Mouse (Mus musculus): ENCODE results near the gene Calml4. TPM values are rescaled to one million over a fixed set of nuclear protein-coding genes. Genes with fewer than 3 reads are reported as not detected.

The Calml4 gene
- 9.4 and 11.7 TPM in 2 replicates for polyA plus RNA-seq (2015; fragmentation: Nextera tagmentation; extraction: Ambion mirVana)

DNA sequence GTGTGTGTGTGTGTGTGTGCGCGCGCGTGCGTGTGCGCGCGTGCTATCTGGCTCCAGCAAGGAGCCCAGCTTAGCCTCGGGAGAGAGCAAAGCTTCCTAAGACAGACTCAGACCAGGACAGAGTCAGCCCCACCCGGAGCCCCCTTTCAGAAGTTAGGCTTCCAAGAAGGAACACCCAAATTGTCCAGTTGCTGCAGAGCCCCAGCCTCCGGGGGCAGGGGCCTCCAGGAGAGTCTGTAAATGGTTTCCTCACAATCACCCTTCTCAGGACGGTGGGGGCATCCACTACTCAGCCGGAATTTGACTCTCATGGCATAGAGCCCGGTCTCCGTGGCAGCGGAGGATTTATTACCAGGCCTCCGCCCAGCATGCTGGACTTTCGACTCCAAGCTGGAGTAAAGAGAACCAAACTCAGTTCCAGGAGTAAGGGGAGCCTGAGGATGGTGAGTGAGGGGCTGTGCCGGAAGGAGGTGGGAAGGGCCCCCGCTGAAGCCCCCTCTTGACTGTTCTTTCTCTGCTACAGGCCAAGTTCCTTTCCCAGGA lies at the start of gene Calml4:
Calml4 (plus strand) TSS at position 362 of the 543 bp plus-strand sequence.
- H3K9me3 ChIP-seq = no peaks in the 10 kb centered on the region
- no peak within 1 kb of the TSS for H3K27ac ChIP-seq
- 56% methylated on average over 20 of the region's 20 CpGs for WGBS
- no peaks in the 10 kb centered on the region for H3K27me3 ChIP-seq (replicated peaks)
- H3K36me3 ChIP-seq (replicated peaks) = no peaks in the 10 kb centered on the region
- ATAC-seq (replicated peaks) = no peak
- H3K4me2 ChIP-seq = no peak within 1 kb of the TSS
- no peaks in the 10 kb centered on the region for H3K4me1 ChIP-seq
- no peak within 1 kb of the TSS for H3K9ac ChIP-seq
- H3K4me3 ChIP-seq = no peak within 1 kb of the TSS

DNA sequence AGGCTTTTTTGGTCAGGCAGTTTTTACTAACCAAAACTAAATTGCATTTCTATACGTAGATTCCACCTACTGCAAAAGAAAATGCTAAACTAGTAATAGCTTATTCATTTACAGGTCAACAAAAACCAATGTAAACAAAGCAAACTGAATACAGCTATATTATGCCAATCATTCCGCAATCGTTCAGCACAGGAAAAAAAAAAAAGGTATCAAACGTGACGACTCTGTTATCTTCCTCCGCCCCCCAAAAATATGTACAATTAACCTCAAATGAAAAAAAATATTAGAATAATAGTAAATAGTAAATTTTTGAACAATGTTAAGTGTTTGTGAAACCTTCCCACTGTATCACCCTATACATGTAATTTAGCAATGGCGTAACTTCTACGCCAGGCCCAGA lies 47.8 kb upstream of the Calml4 start:
- ATAC-seq (replicated peaks) = no peak
- H3K27ac ChIP-seq = peak overlapping the region; percentile 99; the same call in 1 of the 2 replicates
- H3K9me3 ChIP-seq = no peaks in the 10 kb centered on the region
- H3K27me3 ChIP-seq (replicated peaks) = no peaks in the 10 kb centered on the region
- H3K4me2 ChIP-seq = peak overlapping the region; percentile 66
- WGBS = 24% methylated on average over 8 of the region's 8 CpGs
- peak overlapping the region; percentile 80 for H3K4me3 ChIP-seq
- peak overlapping the region; percentile 96 for H3K9ac ChIP-seq
- peaks cover 27% of the 10 kb centered on the region for H3K4me1 ChIP-seq
- no peaks in the 10 kb centered on the region for H3K36me3 ChIP-seq (replicated peaks)

DNA sequence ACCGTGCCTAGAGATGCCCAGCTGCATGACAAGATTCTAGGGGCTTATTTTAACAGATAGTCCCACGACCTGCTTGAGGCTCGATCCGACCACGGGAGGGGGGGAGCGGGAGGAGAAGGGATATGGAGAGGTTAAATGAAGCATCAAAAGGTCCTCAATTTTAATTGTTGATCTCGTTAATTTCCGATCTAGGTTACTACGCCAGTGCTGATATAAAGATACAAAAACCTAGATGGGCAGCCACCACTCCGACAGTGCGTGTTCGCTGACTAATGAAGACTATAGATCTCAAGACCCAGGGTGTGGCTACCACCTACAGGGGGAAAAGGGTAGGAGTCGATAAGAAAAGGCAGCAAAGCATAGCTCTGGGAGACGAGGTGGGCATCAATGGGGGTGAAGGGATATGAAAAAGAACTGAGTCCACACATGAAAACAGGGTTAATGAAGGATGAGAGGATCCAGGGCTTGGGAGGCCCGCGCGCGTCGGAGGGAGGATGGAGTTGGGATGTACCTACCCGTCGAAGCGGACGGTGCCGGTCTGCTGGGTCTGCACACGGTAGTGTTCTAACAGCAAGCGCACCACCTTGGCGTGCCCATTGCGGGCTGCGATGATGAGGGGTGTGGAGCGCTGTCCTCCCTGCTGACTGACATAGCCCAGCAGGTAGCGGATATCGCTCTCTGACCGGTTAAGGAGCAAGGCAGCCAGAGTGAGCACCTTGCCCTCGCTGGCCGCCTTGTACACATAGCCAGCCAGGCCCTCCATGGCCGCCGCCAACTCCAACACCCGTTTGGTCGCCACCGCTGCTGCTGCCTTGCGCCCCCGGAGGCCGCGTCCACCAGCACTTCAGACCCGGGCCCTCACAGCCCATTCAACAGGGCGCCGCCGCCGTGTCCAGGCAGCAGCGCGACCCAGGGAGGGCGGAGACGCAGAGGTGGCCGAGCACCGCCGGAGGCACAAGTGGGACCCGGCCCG lies 47.1 kb upstream of the Calml4 start:
- peak overlapping the region; percentile 80 for H3K4me3 ChIP-seq
- H3K9ac ChIP-seq = peak overlapping the region; percentile 96
- H3K9me3 ChIP-seq = no peaks in the 10 kb centered on the region
- no peaks in the 10 kb centered on the region for H3K36me3 ChIP-seq (replicated peaks)
- no peaks in the 10 kb centered on the region for H3K27me3 ChIP-seq (replicated peaks)
- peak overlapping the region; percentile 99 for H3K27ac ChIP-seq
- under 1% methylated on average over 58 of the region's 58 CpGs for WGBS
- peaks cover 27% of the 10 kb centered on the region for H3K4me1 ChIP-seq
- peak; percentile 76 for ATAC-seq (replicated peaks)
- peak overlapping the region; percentile 66 for H3K4me2 ChIP-seq

- Histone ChIP-seq H3K4me3 (peak within 1 kb of the TSS; percentile 80), H3K27ac (peak within 1 kb of the TSS; percentile 99), H3K4me2 (peak within 1 kb of the TSS; percentile 66), H3K9me3 (no peaks in the 10 kb centered on the region), H3K27me3 (replicated peaks) (no peaks in the 10 kb centered on the region), H3K4me1 (peaks cover 27% of the 10 kb centered on the region), H3K9ac (peak within 1 kb of the TSS; percentile 96), H3K36me3 (replicated peaks) (no peaks in the 10 kb centered on the region)
- peak; percentile 92 for ATAC-seq (replicated peaks)
- WGBS = under 1% methylated on average over 53 of the region's 68 CpGs
These were observed 46.3 kb upstream of the Calml4 start, which contains the start of gene Fem1b for GRCm38 (mm10) chr9:62811516-62812121. TSS of gene Fem1b (minus strand) at chr9:62811934.

- no peaks in the 10 kb centered on the region for H3K27me3 ChIP-seq (replicated peaks)
- ATAC-seq (replicated peaks) = peak; percentile 38; the same call in 1 of the 2 replicates
- H3K4me3 ChIP-seq = peak overlapping the region; percentile 80
- peak overlapping the region; percentile 66 for H3K4me2 ChIP-seq
- H3K36me3 ChIP-seq (replicated peaks) = no peaks in the 10 kb centered on the region
- WGBS = 7% methylated on average over 14 of the region's 14 CpGs
- H3K9ac ChIP-seq = peak overlapping the region; percentile 96
- no peaks in the 10 kb centered on the region for H3K9me3 ChIP-seq
- peak overlapping the region; percentile 99 for H3K27ac ChIP-seq
- peaks cover 27% of the 10 kb centered on the region for H3K4me1 ChIP-seq
These were observed 45.4 kb upstream of the Calml4 start for GRCm38 (mm10) chr9:62812216-62813049.

DNA sequence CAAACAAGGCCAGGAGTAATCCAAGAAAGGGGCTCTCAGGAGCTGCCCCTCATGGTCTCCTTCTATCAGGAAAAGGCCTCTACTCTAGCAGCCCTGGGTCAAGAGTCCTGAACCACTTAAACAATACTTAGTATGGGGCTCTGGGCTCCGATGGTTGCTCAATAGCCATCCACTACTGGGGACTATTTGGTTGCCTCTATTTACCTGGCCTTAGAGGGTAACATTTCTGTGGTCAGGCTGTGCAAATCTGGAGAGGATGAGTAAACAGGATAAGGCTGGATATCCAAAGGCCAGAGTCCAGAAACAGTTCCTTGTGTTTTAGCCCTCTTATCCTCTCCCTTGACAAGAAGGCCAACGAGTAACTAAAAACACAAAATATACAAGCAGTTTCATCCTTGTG lies 43.1 kb upstream of the Calml4 start:
- Histone ChIP-seq H3K4me1 (peaks cover 9% of the 10 kb centered on the region), H3K36me3 (replicated peaks) (no peaks in the 10 kb centered on the region)
- ATAC-seq (replicated peaks) = no peak

DNA sequence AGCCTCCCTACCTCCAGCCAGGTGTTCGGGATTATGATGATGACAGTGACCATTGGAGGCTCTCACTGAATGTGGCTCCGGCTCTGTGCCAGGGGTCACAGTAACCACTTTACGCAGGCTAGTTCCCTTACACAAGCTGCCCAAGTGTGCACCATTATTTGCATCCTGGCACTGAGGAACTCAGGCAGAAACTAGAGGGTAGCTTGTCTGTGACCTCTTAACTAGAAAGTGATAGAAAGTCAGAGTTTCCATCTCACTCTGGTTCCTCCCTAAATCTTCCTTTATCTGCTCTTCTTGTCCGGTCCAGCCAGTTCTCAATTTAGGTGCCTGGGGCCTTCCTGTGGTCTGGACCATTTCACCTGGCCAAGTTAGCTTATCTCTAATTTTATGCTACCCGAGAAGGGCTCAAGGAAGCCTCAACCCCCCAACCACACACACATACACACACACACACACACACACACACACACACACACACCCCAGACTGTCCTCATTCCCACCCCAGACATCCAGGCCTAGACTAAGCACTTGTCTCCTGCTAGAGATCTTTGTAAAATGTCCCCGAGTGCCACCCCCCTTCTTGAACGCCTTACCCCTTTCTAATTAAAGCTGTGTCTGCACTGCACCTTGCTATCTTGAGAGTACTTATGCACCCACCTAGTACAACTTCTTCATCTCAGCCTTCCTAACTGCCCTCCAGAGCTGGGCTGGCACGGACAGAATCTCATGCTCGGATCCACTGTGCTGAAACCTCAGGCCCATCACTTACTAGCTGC lies 41.4 kb upstream of the Calml4 start:
- Histone ChIP-seq H3K36me3 (replicated peaks) (no peaks in the 10 kb centered on the region), H3K27me3 (replicated peaks) (no peaks in the 10 kb centered on the region), H3K4me3 (no peak overlapping the region), H3K9ac (no peak overlapping the region), H3K4me1 (peaks cover 9% of the 10 kb centered on the region), H3K27ac (no peak overlapping the region), H3K4me2 (no peak overlapping the region), H3K9me3 (no peaks in the 10 kb centered on the region)
- 85% methylated on average over 9 of the region's 9 CpGs for WGBS
- ATAC-seq (replicated peaks) = no peak

More for the DNA sequence above, 43.1 kb upstream of the Calml4 start:
- Histone ChIP-seq H3K9ac (no peak overlapping the region), H3K27ac (no peak overlapping the region), H3K9me3 (no peaks in the 10 kb centered on the region), H3K4me2 (no peak overlapping the region), H3K4me3 (no peak overlapping the region), H3K27me3 (replicated peaks) (no peaks in the 10 kb centered on the region)
- WGBS = 84% methylated on average over 2 of the region's 2 CpGs

DNA sequence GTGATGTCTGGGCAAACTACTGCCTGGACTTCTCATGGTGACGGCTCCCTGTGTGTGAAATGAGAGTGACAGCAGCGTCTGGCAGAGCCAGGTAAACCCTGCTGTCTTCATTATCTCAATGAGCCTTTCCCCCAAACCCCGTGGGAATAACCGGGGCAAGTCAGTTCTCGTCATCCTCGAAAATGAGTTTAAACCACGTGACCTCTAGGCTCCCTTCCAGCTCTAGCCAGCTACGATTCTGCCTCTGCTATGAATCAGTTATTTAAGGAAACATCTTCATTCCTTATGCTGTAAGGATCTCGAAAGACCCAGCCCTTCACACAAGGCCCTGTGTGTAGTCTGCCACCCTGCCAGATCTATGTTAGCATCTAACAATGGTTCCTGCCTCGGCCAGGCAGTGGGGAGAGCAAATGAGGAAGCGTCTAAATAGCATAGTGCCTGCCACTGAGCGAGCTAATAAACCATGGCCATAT lies 40.7 kb upstream of the Calml4 start:
- no peak overlapping the region for H3K4me3 ChIP-seq
- H3K9ac ChIP-seq = no peak overlapping the region
- H3K4me2 ChIP-seq = no peak overlapping the region
- no peaks in the 10 kb centered on the region for H3K36me3 ChIP-seq (replicated peaks)
- no peak for ATAC-seq (replicated peaks)
- no peaks in the 10 kb centered on the region for H3K9me3 ChIP-seq
- H3K4me1 ChIP-seq = peaks cover 7% of the 10 kb centered on the region
- H3K27ac ChIP-seq = no peak overlapping the region
- WGBS = 56% methylated on average over 12 of the region's 12 CpGs
- no peaks in the 10 kb centered on the region for H3K27me3 ChIP-seq (replicated peaks)

DNA sequence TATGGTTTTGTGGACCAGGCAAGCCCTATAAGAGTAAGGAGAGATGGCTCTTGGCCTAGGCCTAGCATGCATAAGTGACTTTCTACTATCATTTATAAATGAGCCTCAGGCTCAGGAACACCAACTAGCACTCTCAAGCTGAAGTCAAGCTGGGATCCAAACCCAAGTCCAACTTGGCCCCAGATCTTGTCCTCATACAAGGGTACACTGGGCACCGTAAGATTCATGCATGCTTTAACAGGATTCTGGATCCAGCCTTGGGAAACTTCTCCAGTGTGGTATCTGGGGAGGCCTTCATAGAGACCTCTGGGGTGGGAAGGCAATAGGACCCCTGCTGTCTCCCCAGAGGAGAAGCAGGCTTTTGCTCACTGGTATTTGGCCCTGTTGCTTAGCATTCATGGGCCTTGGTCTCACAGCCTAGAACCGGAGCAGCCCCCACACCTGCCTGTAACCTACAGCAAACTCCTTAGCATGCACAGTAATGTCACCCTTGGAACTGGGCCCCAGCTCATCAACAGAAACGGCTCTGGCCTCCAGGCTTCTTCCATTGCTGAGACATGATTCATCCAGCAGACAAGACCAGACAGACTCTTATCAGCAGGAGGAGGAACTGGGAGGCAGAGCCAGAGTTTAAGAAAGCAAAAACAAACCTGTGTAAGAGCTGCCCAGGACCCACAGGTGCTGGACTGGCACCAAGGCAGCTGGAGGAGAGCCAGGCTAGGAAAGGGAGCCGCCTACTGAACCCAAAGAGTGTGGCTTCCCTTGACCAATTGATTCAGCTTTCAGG lies 39.9 kb upstream of the Calml4 start:
- no peaks in the 10 kb centered on the region for H3K36me3 ChIP-seq (replicated peaks)
- WGBS = 78% methylated on average over 4 of the region's 4 CpGs
- no peaks in the 10 kb centered on the region for H3K4me1 ChIP-seq
- H3K4me2 ChIP-seq = no peak overlapping the region
- no peak overlapping the region for H3K27ac ChIP-seq
- H3K9me3 ChIP-seq = no peaks in the 10 kb centered on the region
- no peak for ATAC-seq (replicated peaks)
- H3K4me3 ChIP-seq = no peak overlapping the region
- H3K9ac ChIP-seq = no peak overlapping the region
- H3K27me3 ChIP-seq (replicated peaks) = no peaks in the 10 kb centered on the region

GRCm38 (mm10) chr9:62819494-62819893 lies 38.4 kb upstream of the Calml4 start:
- WGBS = 75% methylated on average over 3 of the region's 3 CpGs
- H3K27ac ChIP-seq = no peak overlapping the region
- no peak overlapping the region for H3K4me3 ChIP-seq
- no peaks in the 10 kb centered on the region for H3K4me1 ChIP-seq
- H3K36me3 ChIP-seq (replicated peaks) = no peaks in the 10 kb centered on the region
- ATAC-seq (replicated peaks) = no peak
- no peak overlapping the region for H3K4me2 ChIP-seq
- no peaks in the 10 kb centered on the region for H3K9me3 ChIP-seq
- no peaks in the 10 kb centered on the region for H3K27me3 ChIP-seq (replicated peaks)
- no peak overlapping the region for H3K9ac ChIP-seq
